Mouse (Mus musculus): ENCODE measurements around the gene Tcf7.

DNA sequence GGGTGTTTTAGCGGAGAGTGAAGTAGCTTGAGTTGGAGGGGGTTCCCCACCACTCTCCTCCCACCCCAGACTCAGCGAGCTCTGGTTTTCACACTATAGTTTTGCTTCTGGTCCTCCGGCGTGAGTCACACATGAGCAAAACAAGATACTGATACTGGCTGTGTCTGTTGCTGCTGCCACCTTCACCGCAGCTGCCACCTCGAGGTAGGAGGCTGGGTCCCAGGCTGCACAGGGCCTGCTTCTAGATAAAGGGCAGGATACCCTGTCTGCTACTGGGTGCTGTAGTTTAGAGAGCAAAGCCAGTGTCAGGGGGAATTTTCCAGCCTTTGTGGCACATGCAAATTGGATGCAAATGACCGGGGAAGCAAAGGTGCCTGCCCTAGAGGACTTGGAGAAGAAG is 16.9 kb upstream of the Tcf7 start:
- TF ChIP-seq CTCF (IDR thresholded peaks at IDR 0.05; ENCODE audit: control insufficient read depth, insufficient read depth, insufficient read length): no peak
- TF ChIP-seq USF1 (IDR thresholded peaks at IDR 0.05; ENCODE audit: low read depth): no peak
- no peak for TF ChIP-seq MYOG (IDR thresholded peaks at IDR 0.05; ENCODE audit: control insufficient read depth, extremely low read depth, insufficient read length)
- TF ChIP-seq MYOD1 (IDR thresholded peaks at IDR 0.05; ENCODE audit: control insufficient read depth, insufficient read length, low read depth): no peak
- no peak for TF ChIP-seq MAX (IDR thresholded peaks at IDR 0.05)
